Mouse (Mus musculus): ENCODE data around the gene Etnk1.

DNA sequence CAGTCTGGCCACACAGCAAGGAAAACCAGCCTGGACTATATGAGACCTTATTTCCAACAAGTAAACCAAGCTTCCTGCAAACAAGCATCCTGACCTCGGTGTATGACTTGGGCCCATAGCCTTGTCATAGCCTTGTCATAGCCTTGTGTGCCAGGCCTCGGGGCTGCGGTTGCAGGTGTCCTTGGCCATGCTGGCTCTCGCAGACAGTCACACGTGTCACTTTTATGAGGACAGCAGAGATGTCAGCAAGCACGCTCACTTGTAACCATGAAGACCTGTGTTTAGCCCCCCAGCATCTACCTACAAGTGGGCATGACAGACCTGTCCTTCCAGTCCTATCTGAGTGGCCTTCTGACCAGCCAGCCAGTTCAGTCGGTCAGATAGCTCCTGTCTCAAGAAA is 31.4 kb downstream of the Etnk1 start:
- no peak for TF ChIP-seq CTCF (IDR thresholded peaks at IDR 0.05)
- no peak for TF ChIP-seq POLR2A (IDR thresholded peaks at IDR 0.05; ENCODE audit: insufficient read depth, low read depth, low read length)
